Mouse (Mus musculus) forebrain, embryonic 16.5 days (tissue): Measurements from ENCODE around the gene Zfhx3. TPM values are rescaled to one million over a fixed set of nuclear protein-coding genes. Genes with fewer than 3 reads are reported as not detected.
A peak's percentile ranks its signal among the peaks of the same experiment; 100 is the strongest.

ENCODE experiments used
- ATAC-seq: fragments of 200-750 bp; cut with Nextera tagmentation; 2 replicates; pipeline ENCODE4 v1.8.0; 2017; ENCODE audit warnings: mild to moderate bottlenecking, moderate library complexity
- H3K27ac ChIP-seq: fragments of 300-500 bp; sonication (generic); 2 replicates; pipeline ENCODE4 v1.5.1; 2014; ENCODE audit warnings: low read length, control low read depth
- H3K27me3 ChIP-seq: fragments of 300-500 bp; sonication (generic); replicated peaks from 2 replicates; pipeline ENCODE4 v1.6.1; 2014; ENCODE audit warnings: low read length; ENCODE audit not compliant: control insufficient read depth, insufficient read depth
- H3K36me3 ChIP-seq: fragments of 300-500 bp; sonication (generic); 2 replicates; pipeline ENCODE4 v1.6.1; 2014; ENCODE audit not compliant: control insufficient read depth, insufficient read depth
- H3K4me1 ChIP-seq: fragments of 300-500 bp; sonication (generic); replicated peaks from 2 replicates; pipeline ENCODE4 v1.6.1; 2014; ENCODE audit warnings: low read length; ENCODE audit not compliant: control insufficient read depth, insufficient read depth
- H3K4me2 ChIP-seq: fragments of 300-500 bp; sonication (generic); 2 replicates; pipeline ENCODE4 v1.6.1; 2014; ENCODE audit warnings: mild to moderate bottlenecking, low read length, control low read depth
- H3K4me3 ChIP-seq: fragments of 300-500 bp; sonication (generic); replicated peaks from 2 replicates; pipeline ENCODE4 v1.5.1; 2014; ENCODE audit warnings: mild to moderate bottlenecking, low read length, control low read depth
- H3K9ac ChIP-seq: fragments of 300-500 bp; sonication (generic); replicated peaks from 2 replicates; pipeline ENCODE4 v1.6.1; 2014; ENCODE audit warnings: low read depth, low read length, control low read depth
- H3K9me3 ChIP-seq: fragments of 300-500 bp; sonication (generic); 2 replicates; pipeline ENCODE4 v1.6.1; 2016; ENCODE audit warnings: low read length; ENCODE audit not compliant: control insufficient read depth
- WGBS: fragments of 180-500 bp; shearing (Covaris S2); extraction: QIAGEN DNeasy Blood & Tissue Kit; methylation state at CpG from one replicate; pipeline ENCODE4 v1.1.7; 2014; 5-methylcytosine and 5-hydroxymethylcytosine counted together
- polyA plus RNA-seq: library from polyadenylated mRNA; unstranded; fragments of >200 nt; fragmentation: Nextera tagmentation; extraction: Ambion mirVana; gene quantifications from 2 replicates; pipeline ENCODE4 v1.2.1, GENCODE M21; 2015

Gene Zfhx3
- polyA plus RNA-seq, 1 experiment from 2014 or later = 14.6 TPM

- no peak for ATAC-seq
- WGBS = 18% methylated on average over 5 of the region's 5 CpGs
These were observed 765.3 kb downstream of the Zfhx3 start for GRCm38 (mm10) chr8:108707576-108708281.

GRCm38 (mm10) chr8:108708833-108709387 lies 766.5 kb downstream of the Zfhx3 start:
- peak overlapping the region; percentile 3; the same call in 1 of the 2 replicates for H3K4me2 ChIP-seq
- no peak overlapping the region for H3K4me3 ChIP-seq
- H3K9me3 ChIP-seq = no peaks in the 10 kb centered on the region
- no peak overlapping the region for H3K27ac ChIP-seq
- H3K27me3 ChIP-seq = peaks cover 9% of the 10 kb centered on the region; the same call in 1 of the 2 replicates
- WGBS = 40% methylated on average over 8 of the region's 8 CpGs
- no peak overlapping the region for H3K9ac ChIP-seq
- no peaks in the 10 kb centered on the region for H3K36me3 ChIP-seq
- peaks cover 37% of the 10 kb centered on the region for H3K4me1 ChIP-seq
- ATAC-seq = no peak

More at GRCm38 (mm10) chr8:108707576-108708281, 765.3 kb downstream of the Zfhx3 start:
- Histone ChIP-seq H3K27me3 (peaks cover 6% of the 10 kb centered on the region; the same call in 1 of the 2 replicates), H3K9me3 (no peaks in the 10 kb centered on the region), H3K4me1 (peaks cover 35% of the 10 kb centered on the region), H3K4me3 (peak overlapping the region; percentile 15), H3K27ac (no peak overlapping the region; the same call in 1 of the 2 replicates), H3K4me2 (peak overlapping the region; percentile 35), H3K9ac (no peak overlapping the region; the same call in 1 of the 2 replicates), H3K36me3 (no peaks in the 10 kb centered on the region)

- H3K9ac ChIP-seq = no peak overlapping the region
- H3K4me2 ChIP-seq = no peak overlapping the region
- no peaks in the 10 kb centered on the region for H3K36me3 ChIP-seq
- H3K4me3 ChIP-seq = no peak overlapping the region
- 61% methylated on average over 2 of the region's 2 CpGs for WGBS
- no peaks in the 10 kb centered on the region for H3K9me3 ChIP-seq
- peaks cover 42% of the 10 kb centered on the region for H3K4me1 ChIP-seq
- H3K27ac ChIP-seq = no peak overlapping the region
- no peak for ATAC-seq
- peaks cover 9% of the 10 kb centered on the region; the same call in 1 of the 2 replicates for H3K27me3 ChIP-seq
These were observed 767.0 kb downstream of the Zfhx3 start for GRCm38 (mm10) chr8:108709441-108709840.

DNA sequence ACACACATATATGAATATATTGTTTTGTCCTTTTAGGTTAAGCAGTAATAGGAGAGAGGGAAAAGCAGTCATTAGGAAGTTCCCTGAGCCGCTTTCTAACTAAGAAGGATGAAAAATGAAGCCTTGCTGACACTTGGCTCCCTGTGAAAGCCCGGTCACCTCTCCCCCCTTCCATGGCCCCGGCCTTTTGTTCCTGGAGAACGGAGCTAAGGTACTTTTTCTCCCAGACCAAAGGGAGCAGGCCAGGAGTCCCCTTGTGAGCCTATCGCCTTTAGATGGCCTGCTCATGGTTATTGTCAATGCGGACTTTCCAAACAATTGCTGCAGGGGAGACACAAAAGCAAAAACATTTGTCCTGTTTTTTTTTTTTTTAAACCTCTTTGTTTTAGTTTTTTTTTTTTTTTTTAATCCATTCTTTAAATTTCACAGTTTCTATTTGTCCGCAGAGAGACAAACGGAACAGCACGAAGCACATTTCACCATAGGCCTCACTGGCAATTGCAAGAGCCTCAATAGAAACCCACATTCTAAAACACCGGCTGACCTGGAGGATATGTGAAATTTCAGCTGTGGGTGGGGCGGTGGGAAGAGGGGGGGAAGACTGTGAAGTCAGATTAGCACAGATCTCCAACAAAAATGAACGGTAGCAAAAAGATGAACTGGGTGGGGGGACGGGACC lies 767.6 kb downstream of the Zfhx3 start:
- WGBS = 48% methylated on average over 13 of the region's 13 CpGs
- H3K4me1 ChIP-seq = peaks cover 42% of the 10 kb centered on the region
- H3K9me3 ChIP-seq = no peaks in the 10 kb centered on the region
- no peaks in the 10 kb centered on the region for H3K36me3 ChIP-seq
- peaks cover 9% of the 10 kb centered on the region; the same call in 1 of the 2 replicates for H3K27me3 ChIP-seq
- H3K27ac ChIP-seq = no peak overlapping the region
- H3K4me3 ChIP-seq = no peak overlapping the region
- no peak overlapping the region for H3K9ac ChIP-seq
- ATAC-seq = no peak
- H3K4me2 ChIP-seq = peak overlapping the region; percentile 18

DNA sequence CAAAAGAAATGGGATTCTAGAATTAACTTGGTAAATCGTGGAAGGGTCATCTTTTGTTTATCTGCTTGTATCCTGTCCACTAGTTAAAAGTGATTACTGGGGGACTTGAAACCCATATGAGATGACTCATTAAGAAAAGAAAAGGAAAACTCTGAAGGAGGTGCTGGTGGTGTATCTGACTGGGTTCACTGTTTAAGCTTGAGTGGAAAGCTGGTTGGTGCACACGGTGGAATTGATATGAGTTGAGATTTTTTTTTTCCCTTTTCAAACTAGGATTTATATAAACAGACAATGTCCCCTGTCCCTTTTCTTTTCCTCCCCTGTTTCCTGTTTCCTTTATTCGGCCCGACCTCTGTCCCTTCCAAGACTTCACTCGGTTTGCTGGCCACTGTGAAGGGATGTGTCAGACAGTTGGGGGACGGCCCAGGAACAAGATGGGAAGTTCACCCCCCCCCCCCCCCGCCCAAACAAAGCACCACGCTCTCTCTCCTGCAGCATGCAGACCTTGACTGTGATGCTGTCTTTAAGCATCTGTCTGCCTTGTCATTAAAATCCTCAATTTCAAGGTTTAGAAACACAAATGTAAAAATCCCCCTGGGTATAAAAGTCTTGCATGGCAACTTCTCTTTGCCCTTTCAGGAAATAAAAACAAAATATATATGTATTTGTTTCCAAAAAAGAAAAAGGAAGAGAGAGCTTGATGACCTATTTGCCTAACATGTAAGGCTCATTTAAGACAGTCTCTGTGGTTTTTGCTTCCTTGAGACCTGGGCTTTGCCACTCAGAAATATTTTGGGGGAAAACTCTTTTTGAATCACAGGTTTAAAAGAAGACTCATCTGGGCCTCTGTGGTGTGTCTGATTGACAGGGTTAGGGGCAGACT lies 768.4 kb downstream of the Zfhx3 start:
- Histone ChIP-seq H3K4me2 (peak overlapping the region; percentile 9; the same call in 1 of the 2 replicates), H3K9me3 (no peaks in the 10 kb centered on the region), H3K4me3 (no peak overlapping the region), H3K27me3 (peaks cover 9% of the 10 kb centered on the region; the same call in 1 of the 2 replicates), H3K4me1 (peaks cover 45% of the 10 kb centered on the region), H3K9ac (no peak overlapping the region), H3K27ac (no peak overlapping the region), H3K36me3 (no peaks in the 10 kb centered on the region)
- WGBS = 18% methylated on average over 8 of the region's 8 CpGs
- ATAC-seq = no peak

DNA sequence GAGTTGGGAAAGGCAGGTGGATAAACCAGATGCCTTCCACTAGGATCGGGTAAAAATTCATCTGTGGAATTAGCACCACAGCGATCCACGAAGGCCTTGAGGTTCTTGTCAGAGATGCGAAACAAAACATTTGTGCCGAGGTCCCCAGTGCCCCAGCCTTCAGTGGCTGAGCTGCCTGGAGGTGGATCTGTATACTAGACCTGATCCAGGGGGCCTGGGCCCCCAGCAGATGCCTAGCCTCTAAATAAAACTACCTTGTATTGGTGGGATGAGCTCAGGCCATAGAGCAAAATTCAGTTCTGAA lies 769.0 kb downstream of the Zfhx3 start:
- WGBS = 46% methylated on average over 5 of the region's 5 CpGs
- Histone ChIP-seq H3K36me3 (no peaks in the 10 kb centered on the region), H3K4me3 (no peak overlapping the region), H3K4me1 (peaks cover 45% of the 10 kb centered on the region), H3K9me3 (no peaks in the 10 kb centered on the region), H3K9ac (no peak overlapping the region), H3K27ac (no peak overlapping the region), H3K4me2 (peak overlapping the region; percentile 13; the same call in 1 of the 2 replicates), H3K27me3 (peaks cover 13% of the 10 kb centered on the region)
- no peak for ATAC-seq

DNA sequence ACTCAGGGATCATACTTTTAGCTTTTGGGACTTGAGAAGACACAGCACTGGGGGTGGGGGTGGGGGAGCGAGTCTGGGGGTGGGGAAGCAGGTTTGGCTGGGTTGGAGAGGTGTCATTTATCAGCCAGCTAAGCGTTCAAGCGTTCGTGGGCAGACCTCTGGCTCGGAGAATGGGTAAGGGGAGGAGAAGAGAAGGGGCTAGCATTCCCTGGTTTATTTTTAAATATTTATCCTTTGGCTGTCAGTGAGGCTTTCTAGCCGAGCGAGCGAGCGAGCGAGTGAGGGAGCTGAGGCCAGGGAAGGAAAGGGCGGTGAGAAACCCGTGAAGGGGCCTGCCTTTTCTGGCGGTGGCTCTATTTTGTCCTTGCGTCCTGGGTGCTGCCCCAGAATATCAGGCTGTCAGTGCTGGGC lies 769.6 kb downstream of the Zfhx3 start:
- Histone ChIP-seq H3K36me3 (no peaks in the 10 kb centered on the region), H3K9me3 (no peaks in the 10 kb centered on the region), H3K4me1 (peaks cover 45% of the 10 kb centered on the region), H3K4me2 (peak overlapping the region; percentile 35), H3K27ac (peak overlapping the region; percentile 42), H3K27me3 (peaks cover 14% of the 10 kb centered on the region), H3K9ac (peak overlapping the region; percentile 37), H3K4me3 (peak overlapping the region; percentile 7; the same call in 1 of the 2 replicates)
- 40% methylated on average over 14 of the region's 14 CpGs for WGBS
- ATAC-seq = no peak

DNA sequence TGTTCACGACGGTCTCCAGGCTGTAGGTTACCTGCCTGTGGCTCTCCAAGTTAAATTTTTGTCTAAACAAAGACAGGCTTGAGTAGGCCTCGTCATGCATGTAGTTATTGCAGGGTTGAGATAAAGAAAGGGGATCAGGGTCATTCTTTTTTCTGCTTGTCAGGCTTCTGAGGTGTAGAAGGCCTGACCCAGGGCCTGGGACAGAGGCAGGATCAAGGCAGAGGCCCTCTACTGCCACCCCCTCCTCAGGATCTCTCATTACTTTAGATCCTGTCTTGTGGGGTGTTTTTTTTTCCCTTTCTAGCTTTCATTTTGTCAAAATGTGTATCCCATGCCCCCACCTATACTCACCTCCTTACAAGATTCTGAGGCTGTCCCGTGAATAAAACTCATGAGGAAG lies 770.2 kb downstream of the Zfhx3 start:
- Histone ChIP-seq H3K27me3 (peaks cover 17% of the 10 kb centered on the region), H3K36me3 (no peaks in the 10 kb centered on the region)
- 40% methylated on average over 4 of the region's 4 CpGs for WGBS

More for the DNA sequence above, 770.2 kb downstream of the Zfhx3 start:
- Histone ChIP-seq H3K9me3 (no peaks in the 10 kb centered on the region), H3K9ac (peak overlapping the region; percentile 16; the same call in 1 of the 2 replicates), H3K4me2 (peak overlapping the region; percentile 35), H3K4me1 (peaks cover 49% of the 10 kb centered on the region), H3K27ac (no peak overlapping the region), H3K4me3 (no peak overlapping the region)
- no peak for ATAC-seq
